24 mouse cellular contexts compared by ENCODE assay signal in the genomic region with DNA sequence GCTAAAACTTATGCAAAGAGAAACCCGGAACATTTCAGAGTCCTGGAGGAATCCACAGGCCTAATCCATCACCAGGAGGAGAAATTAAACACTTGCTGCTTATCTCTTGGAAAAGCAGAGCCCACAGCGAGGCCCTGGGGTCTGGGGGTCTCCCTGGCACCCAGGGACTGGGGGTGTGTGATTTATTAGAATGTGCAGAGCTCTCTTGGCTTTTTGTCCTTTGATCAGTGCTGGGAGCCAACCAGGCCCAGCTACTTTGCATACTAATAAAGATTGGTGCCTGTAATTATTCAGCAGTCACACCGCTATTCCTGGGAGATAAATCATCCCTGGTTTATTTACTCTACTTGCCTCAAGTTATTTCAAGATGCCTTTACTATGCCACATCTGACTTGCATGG.
DNase-seq lines count a peak whose midpoint lies in the region; ATAC-seq lines count a peak whose summit lies in the region.
"Had no signal": no experiment of that assay in that cellular context is flagged by ENCODE, and none has a peak within 500 bp of the region (broad histone marks: within the 10 kb centered on the region; RNA-seq: fewer than 3 reads in every experiment).

No protein-coding gene starts in this region.

- H3K4me1 ChIP-seq in neural tube, embryonic 11.5 days (ENCODE audit: control insufficient read depth, insufficient read depth, low read length), result no peaks in the 10 kb centered on the region
- peaks cover 21% of the 10 kb centered on the region for H3K4me1 ChIP-seq in neural tube, embryonic 13.5 days (replicated peaks)
- H3K4me1 ChIP-seq: heart, embryonic 13.5 days; intestine, embryonic 15.5 days; liver, embryonic 12.5 days had no signal

- 35% methylated on average over 3 of the region's 3 CpGs for WGBS in neural tube, embryonic 11.5 days
- WGBS in neural tube, embryonic 13.5 days, result 21% methylated on average over 3 of the region's 3 CpGs

- no peaks in the 10 kb centered on the region for H3K27me3 ChIP-seq in neural tube, embryonic 11.5 days (ENCODE audit: control insufficient read depth, insufficient read depth, low read length)
- no peaks in the 10 kb centered on the region for H3K27me3 ChIP-seq in neural tube, embryonic 13.5 days
- H3K27me3 ChIP-seq: heart, embryonic 13.5 days; intestine, embryonic 15.5 days; liver, embryonic 12.5 days; midbrain, embryonic 12.5 days had no signal

- peak; percentile 73; the same call in 1 of the 2 replicates for ATAC-seq in neural tube, embryonic 11.5 days (ENCODE audit: insufficient read depth, low FRiP score, low TSS enrichment)
- ATAC-seq in neural tube, embryonic 13.5 days (ENCODE audit: low read depth), result peak; percentile 71
- ATAC-seq: activated CD4-positive, CD25-positive, alpha-beta regulatory T cell, adult 4 months; forebrain, embryonic 16.5 days; intestine, embryonic 15.5 days; liver, embryonic 12.5 days; liver, postnatal 0 days had no signal

- no peak overlapping the region for H3K4me2 ChIP-seq in neural tube, embryonic 11.5 days (ENCODE audit: low read depth)
- H3K4me2 ChIP-seq in neural tube, embryonic 13.5 days, result no peak overlapping the region
- H3K4me2 ChIP-seq: heart, embryonic 13.5 days; intestine, embryonic 15.5 days; liver, embryonic 12.5 days; midbrain, embryonic 12.5 days had no signal

- H3K36me3 ChIP-seq in neural tube, embryonic 11.5 days (ENCODE audit: control insufficient read depth, insufficient read depth, low read length), result no peaks in the 10 kb centered on the region
- H3K36me3 ChIP-seq in neural tube, embryonic 13.5 days, result no peaks in the 10 kb centered on the region
- H3K36me3 ChIP-seq: heart, embryonic 13.5 days; intestine, embryonic 15.5 days; liver, embryonic 12.5 days; midbrain, embryonic 12.5 days had no signal

- peak; percentile 4 for DNase-seq in kidney, adult 18-20 months
- no peak for DNase-seq in kidney, adult 9 months
- DNase-seq in neural tube, embryonic 11.5 days (ENCODE audit: low spot score), result no peak
- DNase-seq in neural tube, embryonic 10.5 days (ENCODE audit: extremely low spot score, low spot score), result no peak
- DNase-seq in testis, postnatal 10 days (ENCODE audit: low spot score), result no peak
- DNase-seq: adrenal gland, adult 2 months; adrenal gland, postnatal 36 days; cerebellum, postnatal 14 days; gastrocnemius, adult 2 months; gastrocnemius, postnatal 36 days; heart, adult 2 months; heart, postnatal 10 days; liver, postnatal 0 days; lung, postnatal 36 days; thymus, postnatal 4 days had no signal

- no peak overlapping the region for H3K9ac ChIP-seq in neural tube, embryonic 11.5 days (ENCODE audit: low read length)
- no peak overlapping the region for H3K9ac ChIP-seq in neural tube, embryonic 13.5 days
- H3K9ac ChIP-seq: heart, embryonic 13.5 days; intestine, embryonic 15.5 days; liver, embryonic 12.5 days; liver, postnatal 0 days; midbrain, embryonic 12.5 days had no signal

- H3K9me3 ChIP-seq in neural tube, embryonic 11.5 days (ENCODE audit: control insufficient read depth, low read length), result no peaks in the 10 kb centered on the region
- H3K9me3 ChIP-seq in neural tube, embryonic 13.5 days, result no peaks in the 10 kb centered on the region
- H3K9me3 ChIP-seq: heart, embryonic 13.5 days; intestine, embryonic 15.5 days; liver, embryonic 12.5 days; midbrain, embryonic 12.5 days had no signal

- H3K4me3 ChIP-seq in neural tube, embryonic 11.5 days (ENCODE audit: low read depth, low read length), result no peak overlapping the region
- no peak overlapping the region for H3K4me3 ChIP-seq in neural tube, embryonic 13.5 days
- H3K4me3 ChIP-seq: erythroblast, embryonic 14.5 days; gastrocnemius, adult 2 months; heart, adult 2 months; heart, embryonic 13.5 days; intestine, embryonic 15.5 days; liver, embryonic 12.5 days; midbrain, embryonic 12.5 days; myocyte had no signal

- H3K27ac ChIP-seq in neural tube, embryonic 11.5 days (ENCODE audit: low read depth, low read length), result no peak overlapping the region
- no peak overlapping the region for H3K27ac ChIP-seq in neural tube, embryonic 13.5 days (replicated peaks)
- H3K27ac ChIP-seq: gastrocnemius, adult 2 months; heart, adult 2 months; heart, embryonic 13.5 days; intestine, embryonic 15.5 days; liver, embryonic 12.5 days; midbrain, embryonic 12.5 days had no signal
